1 mouse cellular context compared by ENCODE assay signal in the genomic region with DNA sequence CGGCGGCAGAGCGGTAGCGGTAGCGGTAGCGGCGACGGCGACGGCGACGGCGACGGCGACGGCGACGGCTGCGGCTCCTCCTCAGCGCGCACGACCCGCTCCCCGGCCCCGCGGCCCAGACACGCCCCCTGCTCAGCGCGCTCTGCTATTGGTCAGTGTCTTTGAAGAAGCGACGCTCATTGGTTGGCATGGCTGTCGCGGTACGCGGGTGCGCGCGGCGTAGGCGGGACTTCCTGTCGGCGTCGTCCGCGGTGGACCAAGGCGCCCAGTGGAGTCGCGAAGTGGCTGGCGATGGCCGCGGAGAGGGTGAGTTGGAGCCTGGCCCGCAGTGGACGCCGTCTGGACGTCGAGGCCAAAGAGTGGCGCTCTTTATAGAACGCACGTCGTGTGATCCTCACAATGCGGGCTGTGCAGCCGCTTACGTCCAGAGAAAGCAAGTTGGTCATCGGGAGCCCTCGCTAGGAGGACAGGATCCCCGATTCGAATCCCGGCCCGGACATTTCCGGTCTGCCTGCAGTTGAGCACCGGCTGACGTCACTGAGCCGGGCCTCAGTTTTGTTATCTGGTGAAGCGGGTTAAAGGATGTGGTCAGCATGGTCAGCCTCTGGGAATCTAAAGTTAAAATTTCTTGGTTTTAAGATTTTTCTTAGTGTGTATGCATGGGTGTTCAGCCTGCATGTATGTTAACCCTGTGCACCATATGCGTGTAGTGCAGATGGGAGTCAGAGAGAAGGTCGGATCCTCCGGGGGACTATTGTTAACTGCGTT.
A peak's percentile ranks its signal among the peaks of the same experiment; 100 is the strongest.
TF ChIP-seq lines count a peak whose summit lies in the region.

TSS of gene Ccl25 (plus strand) at position 228 of the 768 bp plus-strand sequence.
TSS of gene Elavl1 (minus strand) at position 431 of the 768 bp plus-strand sequence.

TF ChIP-seq in MEL, 35 proteins besides CTCF, POLR2A, EP300 and RAD21 (continued from another document):
- TF ChIP-seq POLR2AphosphoS5 (IDR thresholded peaks at IDR 0.05; ENCODE audit: borderline replicate concordance, low read depth, low read length) (no peak), MXI1 (IDR thresholded peaks at IDR 0.05; ENCODE audit: low read depth, low read length) (peak; percentile 4; the same call in 1 of the 2 replicates), ETS1 (IDR thresholded peaks at IDR 0.05; ENCODE audit: low read depth, low read length) (no peak), MYC (IDR thresholded peaks at IDR 0.05; ENCODE audit: low read depth, low read length) (no peak), TCF12 (IDR thresholded peaks at IDR 0.05; ENCODE audit: low read depth, low read length) (peak; percentile 27), BHLHE40 (IDR thresholded peaks at IDR 0.05; ENCODE audit: borderline replicate concordance, low read depth, low read length) (no peak), KAT2A (conservative IDR thresholded peaks at IDR 0.05; ENCODE audit: low read depth, low read length) (0 out of 2 replicates have a peak, but pooled peaks have one; percentile 35), SMC3 (IDR thresholded peaks at IDR 0.05; ENCODE audit: low read depth, low read length) (no peak), POLR2AphosphoS2 (IDR thresholded peaks at IDR 0.05; ENCODE audit: low read length) (no peak), GABPA (IDR thresholded peaks at IDR 0.05; ENCODE audit: low read depth, low read length) (no peak), ELF1 (IDR thresholded peaks at IDR 0.05; ENCODE audit: low read depth, low read length) (peak; percentile 68; the same call in 1 of the 2 replicates), CHD1 (IDR thresholded peaks at IDR 0.05; ENCODE audit: low read depth, low read length) (no peak), NELFE (IDR thresholded peaks at IDR 0.05; ENCODE audit: low read depth, low read length) (peak; percentile 71), RCOR1 (IDR thresholded peaks at IDR 0.05; ENCODE audit: low read depth, low read length) (no peak), TBP (IDR thresholded peaks at IDR 0.05; ENCODE audit: low read depth, low read length) (no peak; the same call in 1 of the 2 replicates), MAZ (IDR thresholded peaks at IDR 0.05; ENCODE audit: low read depth, low read length) (no peak; the same call in 1 of the 2 replicates), E2F4 (IDR thresholded peaks at IDR 0.05; ENCODE audit: borderline replicate concordance, low read depth, low read length) (no peak), JUND (IDR thresholded peaks at IDR 0.05; ENCODE audit: low read depth, low read length) (no peak), SIN3A (IDR thresholded peaks at IDR 0.05; ENCODE audit: low read length) (0 out of 2 replicates have a peak, but pooled peaks have one; percentile 7), HCFC1 (IDR thresholded peaks at IDR 0.05; ENCODE audit: low read depth, low read length) (peak; percentile 82), MAFK (IDR thresholded peaks at IDR 0.05; ENCODE audit: borderline replicate concordance, low read depth, low read length) (no peak)
TF ChIP-seq in MEL: peak in this region for 10.
